Mouse (Mus musculus) erythroblast, embryonic 14.5 days (primary cell): ENCODE measurements around the gene Srek1ip1.

Source experiments
- GATA1 ChIP-seq: IDR thresholded peaks from 2 replicates; pipeline ENCODE4 v1.6.1; 2012; ENCODE audit warnings: low read length, inconsistent platforms, mixed read lengths
- TAL1 ChIP-seq: IDR thresholded peaks from 3 replicates; pipeline ENCODE4 v1.6.1; 2012; ENCODE audit warnings: low read length, inconsistent platforms, mixed read lengths

GRCm38 (mm10) chr13:104837628-104838027, 45.3 kb downstream of the Srek1ip1 start:
- TF ChIP-seq GATA1 (no peak), TAL1 (no peak)
